Mouse (Mus musculus) intestine, postnatal 0 days (tissue): ENCODE measurements around the gene Pla2r1. TPM values are rescaled to one million over a fixed set of nuclear protein-coding genes. Genes with fewer than 3 reads are reported as not detected.
A peak's percentile ranks its signal among the peaks of the same experiment; 100 is the strongest.

Source experiments
- ATAC-seq: fragments of 200-750 bp; cut with Nextera tagmentation; 2 replicates; pipeline ENCODE4 v1.8.0; 2017; ENCODE audit warnings: mild to moderate bottlenecking, moderate TSS enrichment, moderate library complexity
- H3K27ac ChIP-seq: fragments of 300-500 bp; sonication (generic); 2 replicates; pipeline ENCODE4 v1.5.1; 2014; ENCODE audit warnings: mild to moderate bottlenecking, low read depth, low read length, moderate library complexity
- H3K27me3 ChIP-seq: fragments of 300-500 bp; sonication (generic); replicated peaks from 2 replicates; pipeline ENCODE4 v1.6.1; 2014; ENCODE audit warnings: low read length, mixed read lengths; ENCODE audit not compliant: control insufficient read depth, insufficient read depth
- H3K36me3 ChIP-seq: fragments of 300-500 bp; sonication (generic); 2 replicates; pipeline ENCODE4 v1.6.1; 2014; ENCODE audit warnings: mild to moderate bottlenecking, moderate library complexity; ENCODE audit not compliant: control insufficient read depth, insufficient read depth
- H3K4me1 ChIP-seq: fragments of 300-500 bp; sonication (generic); replicated peaks from 2 replicates; pipeline ENCODE4 v1.6.1; 2014; ENCODE audit warnings: antibody characterized with exemption, low read length, mixed read lengths; ENCODE audit not compliant: control insufficient read depth, insufficient read depth
- H3K4me2 ChIP-seq: fragments of 300-500 bp; sonication (generic); replicated peaks from 2 replicates; pipeline ENCODE4 v1.6.1; 2014; ENCODE audit warnings: low read depth, mild to moderate bottlenecking, moderate library complexity
- H3K4me3 ChIP-seq: fragments of 300-500 bp; sonication (generic); 2 replicates; pipeline ENCODE4 v1.5.1; 2014; ENCODE audit warnings: low read depth, low read length
- H3K9ac ChIP-seq: fragments of 300-500 bp; sonication (generic); 2 replicates; pipeline ENCODE4 v1.6.1; 2014; ENCODE audit warnings: mild to moderate bottlenecking, low read depth, low read length
- H3K9me3 ChIP-seq: fragments of 300-500 bp; sonication (generic); 2 replicates; pipeline ENCODE4 v1.6.1; 2016; ENCODE audit warnings: mixed run types; ENCODE audit not compliant: control insufficient read depth
- CTCF ChIP-seq: sonication (generic); IDR thresholded peaks from 2 replicates; pipeline ENCODE4 v1.5.1; 2016; ENCODE audit warnings: low read depth, mild to moderate bottlenecking, control low read depth, antibody characterized with exemption, moderate library complexity
- WGBS: fragments of 180-500 bp; shearing (Covaris S2); extraction: QIAGEN DNeasy Blood & Tissue Kit; methylation state at CpG from one replicate; pipeline ENCODE4 v1.1.7; 2014; 5-methylcytosine and 5-hydroxymethylcytosine counted together
- polyA plus RNA-seq: library from polyadenylated mRNA; unstranded; fragments of >200 nt; fragmentation: Nextera tagmentation; extraction: Ambion mirVana; gene quantifications from 2 replicates; pipeline ENCODE4 v1.2.1, GENCODE M21; 2015

Gene Pla2r1
- polyA plus RNA-seq, 1 experiment from 2014 or later = 0.96 TPM

- TF ChIP-seq CTCF = peak; percentile 62
- Histone ChIP-seq H3K9me3 (no peaks in the 10 kb centered on the region), H3K4me1 (no peaks in the 10 kb centered on the region), H3K4me2 (no peak overlapping the region), H3K9ac (no peak overlapping the region), H3K36me3 (no peaks in the 10 kb centered on the region), H3K27ac (no peak overlapping the region), H3K27me3 (no peaks in the 10 kb centered on the region), H3K4me3 (no peak overlapping the region)
- ATAC-seq = no peak
- WGBS = 29% methylated on average over 3 of the region's 3 CpGs
Measured at GRCm38 (mm10) chr2:60441875-60442274, 111.2 kb downstream of the Pla2r1 start.

DNA sequence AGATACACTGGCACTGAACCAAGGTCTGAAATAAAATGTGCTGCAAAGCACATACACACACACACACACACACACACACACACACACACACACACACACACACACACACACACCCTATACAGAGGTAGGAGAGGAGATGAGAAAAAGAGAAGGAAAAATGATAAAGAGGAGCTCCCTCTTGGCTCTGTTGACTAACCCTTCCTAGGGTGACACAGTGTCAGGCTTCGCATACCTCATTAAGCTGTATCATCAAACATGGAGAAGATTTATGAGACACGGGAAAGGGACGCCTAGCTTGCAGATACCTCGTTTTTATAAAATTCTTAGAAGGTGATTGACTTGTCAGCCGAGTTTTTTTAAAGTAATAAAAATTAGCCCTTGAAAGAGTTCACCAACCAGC, 116.3 kb downstream of the Pla2r1 start:
- TF ChIP-seq CTCF = no peak
- no peak for ATAC-seq
- no peaks in the 10 kb centered on the region for H3K27me3 ChIP-seq
- no peak overlapping the region for H3K27ac ChIP-seq
- 53% methylated on average over 5 of the region's 5 CpGs for WGBS
- H3K9me3 ChIP-seq = no peaks in the 10 kb centered on the region
- no peak overlapping the region for H3K4me2 ChIP-seq
- H3K4me3 ChIP-seq = no peak overlapping the region
- H3K9ac ChIP-seq = no peak overlapping the region
- no peaks in the 10 kb centered on the region for H3K36me3 ChIP-seq
- H3K4me1 ChIP-seq = no peaks in the 10 kb centered on the region

GRCm38 (mm10) chr2:60430315-60431021, 122.6 kb downstream of the Pla2r1 start:
- H3K27me3 ChIP-seq = no peaks in the 10 kb centered on the region
- ATAC-seq = peak; percentile 92
- H3K4me3 ChIP-seq = no peak overlapping the region
- no peaks in the 10 kb centered on the region for H3K9me3 ChIP-seq
- peak overlapping the region; percentile 48 for H3K4me2 ChIP-seq
- peak overlapping the region; percentile 50; the same call in 1 of the 2 replicates for H3K27ac ChIP-seq
- TF ChIP-seq CTCF = no peak
- no peak overlapping the region for H3K9ac ChIP-seq
- 0 out of 2 replicates have a peak, but pooled peaks cover 2% of the 10 kb centered on the region for H3K4me1 ChIP-seq
- WGBS = 38% methylated on average over 8 of the region's 8 CpGs
- no peaks in the 10 kb centered on the region for H3K36me3 ChIP-seq

- Histone ChIP-seq H3K4me1 (no peaks in the 10 kb centered on the region), H3K4me3 (no peak overlapping the region), H3K9me3 (no peaks in the 10 kb centered on the region), H3K9ac (no peak overlapping the region), H3K27me3 (no peaks in the 10 kb centered on the region), H3K4me2 (no peak overlapping the region), H3K36me3 (no peaks in the 10 kb centered on the region), H3K27ac (no peak overlapping the region)
- ATAC-seq = peak; percentile 84
- WGBS = 5% methylated on average over 6 of the region's 6 CpGs
- peak; percentile 92 for TF ChIP-seq CTCF
Measured at GRCm38 (mm10) chr2:60418075-60418474, 135.0 kb downstream of the Pla2r1 start.

DNA sequence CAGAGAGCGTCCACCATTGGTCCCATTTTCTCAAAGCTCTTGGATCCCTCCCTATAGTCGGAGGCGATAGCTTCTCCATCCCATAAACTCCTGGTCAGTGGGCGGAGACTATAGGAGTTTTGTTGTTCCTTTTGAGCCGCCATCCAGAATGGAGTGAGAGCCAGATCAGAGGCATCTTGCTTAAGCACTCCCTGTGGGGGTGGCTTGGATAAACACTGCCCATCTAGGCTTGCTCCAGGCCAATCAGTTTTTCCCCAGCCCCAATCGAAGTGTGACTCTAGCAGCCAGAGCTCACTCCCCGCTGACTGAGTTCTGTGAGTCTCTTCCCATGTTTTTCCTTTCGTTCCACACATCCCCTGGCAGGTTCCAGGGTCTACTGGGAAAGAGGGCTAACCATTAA, 138.8 kb downstream of the Pla2r1 start:
- H3K4me3 ChIP-seq = no peak overlapping the region
- TF ChIP-seq CTCF = no peak
- H3K4me2 ChIP-seq = no peak overlapping the region
- 67% methylated on average over 8 of the region's 8 CpGs for WGBS
- H3K9ac ChIP-seq = no peak overlapping the region
- H3K9me3 ChIP-seq = no peaks in the 10 kb centered on the region
- no peak overlapping the region for H3K27ac ChIP-seq
- no peaks in the 10 kb centered on the region for H3K27me3 ChIP-seq
- ATAC-seq = no peak
- H3K36me3 ChIP-seq = no peaks in the 10 kb centered on the region
- 0 out of 2 replicates have a peak, but pooled peaks cover 6% of the 10 kb centered on the region for H3K4me1 ChIP-seq

GRCm38 (mm10) chr2:60413006-60413650, 140.0 kb downstream of the Pla2r1 start:
- TF ChIP-seq CTCF = no peak
- no peak overlapping the region for H3K4me3 ChIP-seq
- H3K36me3 ChIP-seq = no peaks in the 10 kb centered on the region
- no peaks in the 10 kb centered on the region for H3K9me3 ChIP-seq
- no peaks in the 10 kb centered on the region for H3K27me3 ChIP-seq
- H3K27ac ChIP-seq = no peak overlapping the region
- no peak overlapping the region for H3K9ac ChIP-seq
- no peak overlapping the region for H3K4me2 ChIP-seq
- WGBS = 67% methylated on average over 18 of the region's 18 CpGs
- ATAC-seq = no peak
- H3K4me1 ChIP-seq = 0 out of 2 replicates have a peak, but pooled peaks cover 6% of the 10 kb centered on the region
